Mouse (Mus musculus) heart, embryonic 12.5 days (tissue): ENCODE measurements at regions not wholly inside any gene's neighbourhood (a gene's known extent, or its start where the extent isn't known, plus 50 kb on each side); places are given as distances from the start of the nearest gene placed in this dataset.

ENCODE experiments used
- ATAC-seq: fragments of 200-750 bp; cut with Nextera tagmentation; 2 replicates; pipeline ENCODE4 v1.8.0; 2017; ENCODE audit warnings: moderate TSS enrichment, moderate library complexity; ENCODE audit not compliant: insufficient number of reproducible peaks, low FRiP score
- H3K27ac ChIP-seq: fragments of 300-500 bp; sonication (generic); 2 replicates; pipeline ENCODE4 v1.5.1; 2016; ENCODE audit warnings: mild to moderate bottlenecking, moderate library complexity; ENCODE audit not compliant: poor library complexity, severe bottlenecking
- H3K27me3 ChIP-seq: fragments of 300-500 bp; sonication (generic); replicated peaks from 2 replicates; pipeline ENCODE4 v1.6.1; 2016; ENCODE audit warnings: mild to moderate bottlenecking, moderate library complexity
- H3K36me3 ChIP-seq: fragments of 300-500 bp; sonication (generic); 2 replicates; pipeline ENCODE4 v1.6.1; 2016; ENCODE audit warnings: mild to moderate bottlenecking, moderate library complexity
- H3K4me1 ChIP-seq: fragments of 300-500 bp; sonication (generic); replicated peaks from 2 replicates; pipeline ENCODE4 v1.6.1; 2016; ENCODE audit warnings: mild to moderate bottlenecking
- H3K4me2 ChIP-seq: fragments of 300-500 bp; sonication (generic); 2 replicates; pipeline ENCODE4 v1.6.1; 2016; ENCODE audit warnings: mild to moderate bottlenecking, moderate library complexity
- H3K4me3 ChIP-seq: fragments of 300-500 bp; sonication (generic); 2 replicates; pipeline ENCODE4 v1.5.1; 2016; ENCODE audit warnings: mild to moderate bottlenecking
- H3K9ac ChIP-seq: fragments of 300-500 bp; sonication (generic); 2 replicates; pipeline ENCODE4 v1.6.1; 2016; ENCODE audit warnings: mild to moderate bottlenecking, moderate library complexity
- H3K9me3 ChIP-seq: fragments of 300-500 bp; sonication (generic); replicated peaks from 2 replicates; pipeline ENCODE4 v1.6.1; 2016; ENCODE audit warnings: mild to moderate bottlenecking, moderate library complexity
- WGBS: fragments of 180-500 bp; shearing (Covaris S2); methylation state at CpG from one replicate; pipeline ENCODE4 v1.1.7; 2016; 5-methylcytosine and 5-hydroxymethylcytosine counted together

DNA sequence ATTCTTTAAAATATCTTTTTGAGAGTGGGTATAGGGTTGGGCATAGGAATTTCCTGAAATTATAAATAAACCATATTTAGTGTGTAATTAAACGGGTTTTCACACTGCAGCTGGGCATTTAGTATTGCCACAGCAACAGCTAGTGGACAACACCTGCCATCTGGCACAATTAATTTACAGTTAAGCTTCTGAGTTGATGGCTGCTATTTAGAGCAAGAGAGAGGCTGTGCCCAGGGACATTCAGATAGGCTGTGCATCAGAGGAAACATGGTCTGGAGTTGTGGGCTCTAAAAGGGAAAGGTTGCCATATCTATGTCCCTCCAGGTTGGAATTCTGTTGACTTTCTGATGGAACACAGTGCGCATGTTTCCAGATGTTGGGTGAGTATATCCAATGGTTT is 227.1 kb downstream of the Pth2r start:
- no peak for ATAC-seq
- 86% methylated on average over 2 of the region's 2 CpGs for WGBS
- no peak overlapping the region for H3K4me2 ChIP-seq

GRCm38 (mm10) chr1:65535674-65536073 is 253.8 kb downstream of the Pth2r start:
- H3K4me2 ChIP-seq: no peak overlapping the region
- H3K4me3 ChIP-seq: no peak overlapping the region
- H3K36me3 ChIP-seq: no peaks in the 10 kb centered on the region
- no peaks in the 10 kb centered on the region; the same call in 1 of the 2 replicates for H3K9me3 ChIP-seq
- 68% methylated on average over 3 of the region's 3 CpGs for WGBS
- no peak overlapping the region for H3K9ac ChIP-seq
- no peak overlapping the region for H3K27ac ChIP-seq
- no peaks in the 10 kb centered on the region for H3K27me3 ChIP-seq
- no peak for ATAC-seq
- H3K4me1 ChIP-seq: no peaks in the 10 kb centered on the region

More for the DNA sequence above, 227.1 kb downstream of the Pth2r start:
- H3K36me3 ChIP-seq: no peaks in the 10 kb centered on the region
- H3K4me1 ChIP-seq: no peaks in the 10 kb centered on the region
- no peaks in the 10 kb centered on the region for H3K9me3 ChIP-seq
- no peak overlapping the region for H3K9ac ChIP-seq
- no peak overlapping the region for H3K27ac ChIP-seq
- H3K27me3 ChIP-seq: no peaks in the 10 kb centered on the region
- H3K4me3 ChIP-seq: no peak overlapping the region

DNA sequence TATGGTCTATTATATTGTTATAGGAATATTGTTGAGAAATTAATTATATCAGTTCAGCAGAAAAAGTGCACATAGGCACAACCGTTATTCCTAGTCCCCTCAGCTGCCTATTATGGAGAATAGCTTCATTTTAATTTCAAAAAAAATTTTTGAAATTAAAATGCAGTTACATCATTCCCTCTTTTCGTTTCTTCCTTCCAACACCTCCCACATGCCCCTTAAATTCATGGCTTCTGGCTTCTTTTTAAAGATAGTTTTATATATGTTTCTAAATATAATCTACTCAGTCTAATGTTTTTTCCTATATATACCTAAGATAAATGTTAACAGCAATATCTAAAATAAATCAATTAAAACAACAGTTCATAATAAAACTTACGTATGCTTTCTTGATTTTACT is 256.7 kb downstream of the Pth2r start:
- WGBS: 70% methylated on average over 3 of the region's 3 CpGs
- no peak overlapping the region for H3K9ac ChIP-seq
- no peaks in the 10 kb centered on the region for H3K27me3 ChIP-seq
- H3K27ac ChIP-seq: no peak overlapping the region
- H3K9me3 ChIP-seq: no peaks in the 10 kb centered on the region; the same call in 1 of the 2 replicates
- no peaks in the 10 kb centered on the region for H3K36me3 ChIP-seq
- ATAC-seq: no peak
- no peak overlapping the region for H3K4me2 ChIP-seq
- no peak overlapping the region for H3K4me3 ChIP-seq
- H3K4me1 ChIP-seq: no peaks in the 10 kb centered on the region

- Histone ChIP-seq H3K9ac (no peak overlapping the region), H3K27ac (no peak overlapping the region), H3K4me1 (no peaks in the 10 kb centered on the region), H3K36me3 (no peaks in the 10 kb centered on the region), H3K27me3 (no peaks in the 10 kb centered on the region), H3K4me2 (no peak overlapping the region), H3K4me3 (no peak overlapping the region), H3K9me3 (no peaks in the 10 kb centered on the region)
- no peak for ATAC-seq
- 84% methylated on average over 5 of the region's 5 CpGs for WGBS
These were observed 262.5 kb downstream of the Pth2r start for GRCm38 (mm10) chr1:65544219-65544864.

GRCm38 (mm10) chr1:65545336-65546060 is 263.6 kb downstream of the Pth2r start:
- ATAC-seq: no peak
- whole genome bisulfite sequencing: 67% methylated on average over 5 of the region's 5 CpGs

GRCm38 (mm10) chr1:65548830-65549229 is 267.0 kb downstream of the Pth2r start:
- no peaks in the 10 kb centered on the region for H3K36me3 ChIP-seq
- 71% methylated on average over 4 of the region's 4 CpGs for WGBS

More at GRCm38 (mm10) chr1:65545336-65546060, 263.6 kb downstream of the Pth2r start:
- Histone ChIP-seq H3K4me3 (no peak overlapping the region), H3K4me2 (no peak overlapping the region), H3K27me3 (no peaks in the 10 kb centered on the region), H3K27ac (no peak overlapping the region), H3K36me3 (no peaks in the 10 kb centered on the region), H3K4me1 (no peaks in the 10 kb centered on the region), H3K9ac (no peak overlapping the region), H3K9me3 (no peaks in the 10 kb centered on the region)

GRCm38 (mm10) chr1:65587402-65587801 is 305.5 kb downstream of the Pth2r start:
- WGBS: 45% methylated on average over 2 of the region's 2 CpGs
- Histone ChIP-seq H3K9ac (no peak overlapping the region), H3K4me2 (no peak overlapping the region), H3K4me1 (no peaks in the 10 kb centered on the region), H3K9me3 (no peaks in the 10 kb centered on the region), H3K27me3 (no peaks in the 10 kb centered on the region), H3K36me3 (no peaks in the 10 kb centered on the region), H3K27ac (no peak overlapping the region), H3K4me3 (no peak overlapping the region)
- no peak for ATAC-seq

More at GRCm38 (mm10) chr1:65548830-65549229, 267.0 kb downstream of the Pth2r start:
- Histone ChIP-seq H3K4me1 (no peaks in the 10 kb centered on the region), H3K9ac (no peak overlapping the region), H3K27ac (no peak overlapping the region), H3K9me3 (no peaks in the 10 kb centered on the region), H3K27me3 (no peaks in the 10 kb centered on the region), H3K4me2 (no peak overlapping the region), H3K4me3 (no peak overlapping the region)
- no peak for ATAC-seq

- no peak for ATAC-seq
- Histone ChIP-seq H3K4me2 (no peak overlapping the region), H3K9ac (no peak overlapping the region), H3K4me1 (no peaks in the 10 kb centered on the region), H3K27me3 (no peaks in the 10 kb centered on the region), H3K36me3 (no peaks in the 10 kb centered on the region), H3K9me3 (no peaks in the 10 kb centered on the region), H3K4me3 (no peak overlapping the region), H3K27ac (no peak overlapping the region)
- 67% methylated on average over 2 of the region's 2 CpGs for WGBS
These were observed 291.0 kb upstream of the Crygf start for GRCm38 (mm10) chr1:65635315-65635714.

GRCm38 (mm10) chr1:65654460-65654859 is 271.9 kb upstream of the Crygf start:
- Histone ChIP-seq H3K9me3 (no peaks in the 10 kb centered on the region), H3K27ac (no peak overlapping the region), H3K4me1 (no peaks in the 10 kb centered on the region), H3K27me3 (no peaks in the 10 kb centered on the region), H3K4me3 (no peak overlapping the region), H3K4me2 (no peak overlapping the region), H3K9ac (no peak overlapping the region), H3K36me3 (no peaks in the 10 kb centered on the region)
- no peak for ATAC-seq
- 78% methylated on average over 2 of the region's 2 CpGs for WGBS

- no peak overlapping the region for H3K9ac ChIP-seq
- ATAC-seq: no peak
- WGBS: 26% methylated on average over 1 of the region's 1 CpGs
These were observed 244.4 kb upstream of the Crygf start for GRCm38 (mm10) chr1:65681960-65682359.

DNA sequence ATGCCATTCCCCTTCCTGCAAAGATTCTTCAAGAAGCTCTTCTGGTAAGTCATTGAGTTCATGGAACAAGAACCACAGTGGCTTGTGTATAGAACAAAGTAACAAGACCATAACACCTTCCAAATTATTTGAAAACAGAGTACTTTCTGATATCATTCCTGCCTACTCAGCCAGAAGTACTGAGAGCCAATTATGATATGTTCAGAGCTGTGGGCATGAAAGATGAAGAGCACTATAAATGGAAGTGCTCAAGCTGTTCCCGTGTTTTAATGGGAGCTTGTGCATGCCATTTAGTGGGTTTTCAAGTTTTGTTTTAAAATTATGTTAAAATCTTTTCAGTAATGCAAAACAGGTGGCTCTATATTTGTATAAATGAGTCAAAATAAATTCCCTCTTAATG is 239.0 kb upstream of the Crygf start:
- no peak overlapping the region for H3K4me2 ChIP-seq
- no peak for ATAC-seq
- no peaks in the 10 kb centered on the region for H3K27me3 ChIP-seq
- WGBS: 76% methylated on average over 1 of the region's 1 CpGs
- no peaks in the 10 kb centered on the region for H3K9me3 ChIP-seq
- no peaks in the 10 kb centered on the region for H3K36me3 ChIP-seq
- no peak overlapping the region for H3K27ac ChIP-seq
- no peak overlapping the region for H3K9ac ChIP-seq
- no peak overlapping the region for H3K4me3 ChIP-seq
- no peaks in the 10 kb centered on the region for H3K4me1 ChIP-seq

More at GRCm38 (mm10) chr1:65681960-65682359, 244.4 kb upstream of the Crygf start:
- Histone ChIP-seq H3K4me2 (no peak overlapping the region), H3K4me1 (no peaks in the 10 kb centered on the region), H3K36me3 (no peaks in the 10 kb centered on the region), H3K27me3 (no peaks in the 10 kb centered on the region), H3K27ac (no peak overlapping the region), H3K9me3 (no peaks in the 10 kb centered on the region), H3K4me3 (no peak overlapping the region)
